Mouse (Mus musculus): Measurements from ENCODE around the gene Lrrk1. TPM values are rescaled to one million over a fixed set of nuclear protein-coding genes. Genes with fewer than 3 reads are reported as not detected.
"Not testable (repeated sequence)": the region's sequence is repeated elsewhere in the genome, so short reads cannot be mapped to it uniquely, and the experiment has no call there.

Gene Lrrk1
- polyA plus RNA-seq, 1 experiment from 2014 or later = 11.9 TPM

DNA sequence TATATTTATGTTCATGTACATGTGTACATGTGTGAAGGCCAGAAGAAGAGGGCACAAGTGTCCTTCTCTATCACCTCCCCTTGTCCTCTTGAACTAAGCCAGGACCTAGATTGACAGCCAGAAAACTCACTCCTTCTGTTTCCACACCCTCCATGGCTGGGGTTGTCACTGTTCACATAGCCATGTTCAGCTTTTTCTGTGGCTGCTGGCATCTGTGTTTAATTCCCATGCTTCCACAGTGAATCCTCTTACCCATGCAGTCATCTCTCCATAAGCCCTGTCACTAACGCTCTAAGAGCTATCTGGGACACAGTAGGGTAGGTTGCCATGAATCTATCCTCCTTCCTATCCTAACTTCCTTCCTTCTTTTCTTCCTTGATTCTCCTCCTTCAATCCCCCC is 192.3 kb downstream of the Lrrk1 start:
- Histone ChIP-seq H3K27me3 (replicated peaks; ENCODE audit: control insufficient read depth, insufficient read depth, low read length) (no peaks in the 10 kb centered on the region), H3K4me1 (ENCODE audit: control insufficient read depth, insufficient read depth, low read length) (peaks cover 8% of the 10 kb centered on the region; the same call in 1 of the 2 replicates), H3K4me2 (ENCODE audit: low read depth, low read length) (no peak overlapping the region), H3K9me3 (ENCODE audit: control insufficient read depth, low read length) (no peaks in the 10 kb centered on the region), H3K4me3 (ENCODE audit: low read depth, low read length) (no peak overlapping the region), H3K36me3 (ENCODE audit: control insufficient read depth, insufficient read depth, low read length) (no peaks in the 10 kb centered on the region), H3K9ac (ENCODE audit: low read depth, low read length) (no peak overlapping the region), H3K27ac (replicated peaks; ENCODE audit: low read depth, low read length) (no peak overlapping the region)
- DNase-seq (ENCODE audit: low spot score) = no peak
- WGBS = 56% methylated on average over 1 of the region's 1 CpGs
- no peak for ATAC-seq (ENCODE audit: low read depth)

DNA sequence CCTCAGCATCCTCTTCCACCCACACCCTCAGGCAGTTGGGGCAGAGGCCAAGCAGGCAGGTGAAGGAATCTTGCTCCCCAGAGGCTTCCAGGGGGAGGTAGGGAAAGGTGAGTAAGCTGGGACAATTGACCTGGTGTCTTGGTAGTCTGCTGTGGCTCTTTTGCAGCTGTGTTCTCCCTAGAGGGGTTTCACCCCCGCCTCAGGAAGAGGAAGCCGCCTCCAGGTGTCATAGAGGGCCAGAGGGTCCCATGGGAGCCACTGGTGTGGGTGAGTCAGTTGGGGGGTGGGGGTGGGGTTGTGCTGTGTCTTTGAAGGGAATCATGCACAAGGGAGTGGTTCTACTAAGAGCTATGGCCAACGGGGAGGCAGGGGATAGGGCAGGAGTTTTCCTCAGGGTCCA is 193.6 kb downstream of the Lrrk1 start:
- Histone ChIP-seq H3K4me3 (ENCODE audit: low read depth, low read length) (no peak overlapping the region), H3K4me2 (ENCODE audit: low read depth, low read length) (no peak overlapping the region), H3K27me3 (replicated peaks; ENCODE audit: control insufficient read depth, insufficient read depth, low read length) (no peaks in the 10 kb centered on the region), H3K9ac (ENCODE audit: low read depth, low read length) (no peak overlapping the region), H3K4me1 (ENCODE audit: control insufficient read depth, insufficient read depth, low read length) (peaks cover 8% of the 10 kb centered on the region; the same call in 1 of the 2 replicates), H3K27ac (replicated peaks; ENCODE audit: low read depth, low read length) (no peak overlapping the region), H3K9me3 (ENCODE audit: control insufficient read depth, low read length) (no peaks in the 10 kb centered on the region), H3K36me3 (ENCODE audit: control insufficient read depth, insufficient read depth, low read length) (no peaks in the 10 kb centered on the region)
- 73% methylated on average over 3 of the region's 3 CpGs for WGBS
- no peak for ATAC-seq (ENCODE audit: low read depth)
- DNase-seq (ENCODE audit: low spot score) = no peak

DNA sequence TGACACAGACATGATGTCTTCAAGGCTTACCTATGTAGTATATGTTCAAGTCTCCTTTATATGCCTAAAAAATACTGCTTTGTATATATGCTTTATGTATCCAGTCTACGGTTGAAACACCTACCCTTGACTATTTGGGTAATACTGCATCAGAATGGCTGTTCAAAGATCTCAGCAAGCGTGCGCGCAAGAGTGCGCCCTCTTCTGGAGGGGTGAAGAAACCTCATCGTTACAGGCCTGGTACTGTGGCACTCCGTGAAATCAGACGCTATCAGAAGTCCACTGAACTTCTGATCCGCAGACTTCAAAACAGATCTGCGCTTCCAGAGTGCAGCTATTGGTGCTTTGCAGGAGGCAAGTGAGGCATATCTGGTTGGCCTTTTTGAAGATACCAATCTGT is 197.8 kb downstream of the Lrrk1 start:
- not testable (repeated sequence) for H3K4me3 ChIP-seq (ENCODE audit: low read depth, low read length); H3K36me3 ChIP-seq (ENCODE audit: control insufficient read depth, insufficient read depth, low read length); DNase-seq (ENCODE audit: low spot score); H3K9me3 ChIP-seq (ENCODE audit: control insufficient read depth, low read length); H3K27me3 ChIP-seq (replicated peaks; ENCODE audit: control insufficient read depth, insufficient read depth, low read length); H3K9ac ChIP-seq (ENCODE audit: low read depth, low read length); ATAC-seq (ENCODE audit: low read depth); H3K27ac ChIP-seq (replicated peaks; ENCODE audit: low read depth, low read length); H3K4me2 ChIP-seq (ENCODE audit: low read depth, low read length); H3K4me1 ChIP-seq (ENCODE audit: control insufficient read depth, insufficient read depth, low read length)
- WGBS = 89% methylated on average over 10 of the region's 10 CpGs

DNA sequence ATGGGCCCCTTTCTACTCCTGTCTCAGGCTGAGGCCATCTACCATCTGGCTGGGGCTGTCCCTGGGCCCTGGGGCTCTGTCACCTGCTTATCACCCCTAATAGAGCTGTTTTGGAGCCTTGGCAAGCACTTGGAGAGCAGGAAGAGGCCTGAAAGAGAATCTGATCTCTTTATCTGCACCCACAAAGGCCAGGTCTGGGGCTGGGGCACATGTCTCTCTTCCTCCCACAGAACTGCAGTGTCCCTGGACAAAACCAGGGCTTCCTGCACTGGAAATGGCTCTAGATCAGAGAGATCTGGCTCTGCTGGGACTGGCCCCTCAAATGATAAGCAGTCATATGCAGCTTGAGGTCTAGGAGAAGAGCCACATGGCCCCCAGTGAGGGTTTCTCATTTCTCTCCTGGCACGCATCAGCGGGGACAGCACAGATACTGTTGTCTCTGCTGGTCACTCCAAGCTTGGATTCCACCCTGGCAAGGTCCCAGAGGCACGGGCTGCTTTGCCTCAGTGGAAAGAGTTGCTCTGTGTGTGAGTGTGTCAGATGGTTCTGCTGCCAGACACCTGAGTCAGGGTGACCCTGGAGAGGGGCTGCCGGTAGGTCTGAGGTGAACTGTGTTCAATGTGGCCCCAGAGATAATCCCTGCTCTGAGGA is 200.4 kb downstream of the Lrrk1 start:
- no peak overlapping the region for H3K4me2 ChIP-seq (ENCODE audit: low read depth, low read length)
- ATAC-seq (ENCODE audit: low read depth) = no peak
- H3K27ac ChIP-seq (replicated peaks; ENCODE audit: low read depth, low read length) = no peak overlapping the region
- no peaks in the 10 kb centered on the region for H3K27me3 ChIP-seq (replicated peaks; ENCODE audit: control insufficient read depth, insufficient read depth, low read length)
- H3K4me1 ChIP-seq (ENCODE audit: control insufficient read depth, insufficient read depth, low read length) = no peaks in the 10 kb centered on the region
- H3K9me3 ChIP-seq (ENCODE audit: control insufficient read depth, low read length) = no peaks in the 10 kb centered on the region
- no peak overlapping the region for H3K9ac ChIP-seq (ENCODE audit: low read depth, low read length)
- no peaks in the 10 kb centered on the region for H3K36me3 ChIP-seq (ENCODE audit: control insufficient read depth, insufficient read depth, low read length)
- no peak overlapping the region for H3K4me3 ChIP-seq (ENCODE audit: low read depth, low read length)
- DNase-seq (ENCODE audit: low spot score) = no peak
- 67% methylated on average over 4 of the region's 4 CpGs for WGBS

DNA sequence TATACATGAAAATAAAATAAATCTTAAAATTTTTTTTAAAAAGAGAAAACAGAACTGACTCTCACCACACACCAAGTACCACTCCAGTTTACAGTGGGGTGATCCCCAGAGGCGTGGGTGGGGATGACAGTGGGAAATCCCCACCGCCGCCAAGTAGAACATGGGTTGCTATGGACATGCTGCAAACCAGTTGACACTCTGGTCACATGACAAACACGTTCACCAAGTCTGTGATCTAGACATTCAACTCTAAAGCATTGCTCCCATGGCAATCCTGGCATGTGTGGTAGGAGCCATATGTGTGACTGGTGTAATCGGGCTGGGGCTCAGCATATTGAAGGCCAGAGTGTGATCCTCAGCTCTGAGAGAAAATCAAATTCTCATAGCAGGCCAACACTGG is 202.8 kb downstream of the Lrrk1 start:
- H3K4me2 ChIP-seq (ENCODE audit: low read depth, low read length) = no peak overlapping the region
- no peaks in the 10 kb centered on the region for H3K27me3 ChIP-seq (replicated peaks; ENCODE audit: control insufficient read depth, insufficient read depth, low read length)
- WGBS = 89% methylated on average over 5 of the region's 5 CpGs

DNA sequence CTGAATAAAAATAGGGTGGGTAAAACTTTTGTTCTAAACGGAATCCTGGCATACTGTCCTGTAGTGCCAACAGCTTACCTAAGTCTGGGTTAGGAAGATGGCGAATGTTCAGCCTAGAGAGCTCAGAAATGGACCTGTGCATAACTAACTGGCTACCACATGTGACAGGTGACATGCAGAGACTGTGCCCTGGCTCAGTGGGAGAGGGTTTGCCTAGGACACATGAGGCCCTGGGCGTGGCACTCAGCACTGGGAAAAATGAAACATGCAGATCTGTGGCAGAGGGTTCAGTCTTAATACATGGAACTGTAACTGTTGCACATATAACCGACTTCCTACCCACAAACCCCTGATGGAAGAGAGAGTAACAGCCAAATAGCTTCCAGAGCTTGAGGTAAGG is 204.1 kb downstream of the Lrrk1 start:
- 78% methylated on average over 4 of the region's 4 CpGs for WGBS
- DNase-seq (ENCODE audit: low spot score) (no peak), ATAC-seq (ENCODE audit: low read depth) (no peak)
- Histone ChIP-seq H3K36me3 (ENCODE audit: control insufficient read depth, insufficient read depth, low read length) (no peaks in the 10 kb centered on the region), H3K4me3 (ENCODE audit: low read depth, low read length) (no peak overlapping the region), H3K9ac (ENCODE audit: low read depth, low read length) (no peak overlapping the region), H3K4me2 (ENCODE audit: low read depth, low read length) (no peak overlapping the region), H3K4me1 (ENCODE audit: control insufficient read depth, insufficient read depth, low read length) (peaks cover 5% of the 10 kb centered on the region; the same call in 1 of the 2 replicates), H3K27ac (replicated peaks; ENCODE audit: low read depth, low read length) (no peak overlapping the region), H3K27me3 (replicated peaks; ENCODE audit: control insufficient read depth, insufficient read depth, low read length) (no peaks in the 10 kb centered on the region), H3K9me3 (ENCODE audit: control insufficient read depth, low read length) (no peaks in the 10 kb centered on the region)

More for the DNA sequence above, 202.8 kb downstream of the Lrrk1 start:
- Histone ChIP-seq H3K36me3 (ENCODE audit: control insufficient read depth, insufficient read depth, low read length) (no peaks in the 10 kb centered on the region), H3K27ac (replicated peaks; ENCODE audit: low read depth, low read length) (no peak overlapping the region), H3K4me3 (ENCODE audit: low read depth, low read length) (no peak overlapping the region), H3K4me1 (ENCODE audit: control insufficient read depth, insufficient read depth, low read length) (no peaks in the 10 kb centered on the region), H3K9ac (ENCODE audit: low read depth, low read length) (no peak overlapping the region), H3K9me3 (ENCODE audit: control insufficient read depth, low read length) (no peaks in the 10 kb centered on the region)
- ATAC-seq (ENCODE audit: low read depth) (no peak), DNase-seq (ENCODE audit: low spot score) (no peak)

DNA sequence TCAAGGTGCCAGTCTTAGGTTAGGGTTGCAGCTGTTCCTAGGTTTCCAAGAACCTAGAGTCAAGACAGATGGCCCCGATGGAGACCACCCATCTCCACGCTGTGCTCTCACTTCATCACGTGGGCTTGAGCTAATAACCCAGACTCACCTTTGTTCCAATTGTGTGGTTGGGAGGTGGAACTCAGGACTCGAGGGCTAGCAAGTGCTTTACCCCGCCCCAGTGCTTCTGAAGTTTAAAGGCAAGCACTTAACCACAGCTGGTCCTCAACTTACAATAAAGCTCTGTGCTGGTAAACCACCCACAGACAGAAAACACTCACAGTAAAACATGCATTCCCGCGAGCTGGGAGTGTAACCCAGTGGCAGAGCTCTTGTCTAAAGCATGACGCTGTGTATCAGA is 204.7 kb downstream of the Lrrk1 start:
- Histone ChIP-seq H3K9ac (ENCODE audit: low read depth, low read length) (no peak overlapping the region), H3K4me1 (ENCODE audit: control insufficient read depth, insufficient read depth, low read length) (peaks cover 5% of the 10 kb centered on the region; the same call in 1 of the 2 replicates), H3K9me3 (ENCODE audit: control insufficient read depth, low read length) (no peaks in the 10 kb centered on the region), H3K36me3 (ENCODE audit: control insufficient read depth, insufficient read depth, low read length) (no peaks in the 10 kb centered on the region), H3K27me3 (replicated peaks; ENCODE audit: control insufficient read depth, insufficient read depth, low read length) (no peaks in the 10 kb centered on the region), H3K27ac (replicated peaks; ENCODE audit: low read depth, low read length) (no peak overlapping the region), H3K4me3 (ENCODE audit: low read depth, low read length) (no peak overlapping the region), H3K4me2 (ENCODE audit: low read depth, low read length) (no peak overlapping the region)
- ATAC-seq (ENCODE audit: low read depth) (peak; percentile 27), DNase-seq (ENCODE audit: low spot score) (peak; percentile 39)
- WGBS = 60% methylated on average over 8 of the region's 8 CpGs

DNA sequence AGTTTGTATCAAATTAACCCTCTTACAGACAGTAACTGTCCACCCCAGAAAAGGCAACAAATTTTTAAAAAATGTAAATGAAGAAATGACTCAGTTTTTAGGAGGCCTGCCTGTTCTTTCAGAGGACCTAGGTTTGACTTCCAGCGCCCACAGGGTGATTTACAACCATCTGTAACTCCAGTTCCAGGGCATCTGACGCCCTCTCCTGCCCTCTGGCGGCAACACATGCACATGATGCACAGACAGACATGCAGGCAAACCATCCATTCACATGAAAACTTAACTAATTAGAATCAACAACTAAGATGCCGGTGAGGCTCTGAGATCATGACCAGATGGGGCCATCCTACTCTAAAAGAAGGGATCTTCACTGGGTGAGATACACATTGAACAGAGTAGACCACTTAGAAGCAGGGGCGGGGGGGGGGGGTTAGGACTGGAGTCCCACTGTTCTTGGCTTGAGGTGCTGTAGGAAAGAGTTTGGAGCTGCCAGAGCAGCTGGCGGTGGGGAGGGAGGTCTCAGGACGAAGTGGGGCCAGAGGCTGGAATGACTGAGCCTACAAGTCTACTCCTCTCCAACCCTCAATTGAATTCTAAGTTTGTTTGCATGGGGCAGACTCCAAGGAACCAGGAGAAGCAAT is 206.0 kb downstream of the Lrrk1 start:
- no peak overlapping the region for H3K27ac ChIP-seq (replicated peaks; ENCODE audit: low read depth, low read length)
- WGBS = 85% methylated on average over 7 of the region's 7 CpGs
- ATAC-seq (ENCODE audit: low read depth) = no peak

More for the DNA sequence above, 206.0 kb downstream of the Lrrk1 start:
- no peaks in the 10 kb centered on the region for H3K36me3 ChIP-seq (ENCODE audit: control insufficient read depth, insufficient read depth, low read length)
- peaks cover 5% of the 10 kb centered on the region; the same call in 1 of the 2 replicates for H3K4me1 ChIP-seq (ENCODE audit: control insufficient read depth, insufficient read depth, low read length)
- no peak overlapping the region for H3K4me2 ChIP-seq (ENCODE audit: low read depth, low read length)
- no peak overlapping the region for H3K9ac ChIP-seq (ENCODE audit: low read depth, low read length)
- no peak overlapping the region for H3K4me3 ChIP-seq (ENCODE audit: low read depth, low read length)
- no peaks in the 10 kb centered on the region for H3K9me3 ChIP-seq (ENCODE audit: control insufficient read depth, low read length)
- no peaks in the 10 kb centered on the region for H3K27me3 ChIP-seq (replicated peaks; ENCODE audit: control insufficient read depth, insufficient read depth, low read length)
- no peak for DNase-seq (ENCODE audit: low spot score)

All from embryonic facial prominence, embryonic 14.5 days (tissue).